Mouse (Mus musculus): ENCODE measurements around the gene 1110059E24Rik.
"Not testable (repeated sequence)": the region's sequence is repeated elsewhere in the genome, so short reads cannot be mapped to it uniquely, and the experiment has no call there.

DNA sequence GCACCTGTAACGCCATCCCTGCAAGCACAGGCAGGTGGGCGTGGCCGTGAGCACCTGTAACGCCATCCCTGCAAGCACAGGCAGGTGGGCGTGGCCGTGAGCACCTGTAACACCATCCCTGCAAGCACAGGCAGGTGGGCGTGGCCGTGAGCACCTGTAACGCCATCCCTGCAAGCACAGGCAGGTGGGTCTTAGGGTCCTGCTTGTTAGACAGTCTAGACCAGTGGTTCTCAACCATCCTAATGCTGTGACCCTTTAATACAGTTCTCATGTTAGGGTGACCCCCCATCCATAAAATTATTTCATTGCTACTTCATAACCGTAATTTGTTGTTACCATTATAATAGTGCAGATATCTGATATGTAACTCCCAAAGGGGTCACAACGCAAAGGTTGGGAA is 24.3 kb downstream of the 1110059E24Rik start:
- TF ChIP-seq CTCF (IDR thresholded peaks at IDR 0.05; ENCODE audit: borderline replicate concordance, control insufficient read depth, extremely low read depth, insufficient read depth, low read length, poor library complexity); POLR2A (IDR thresholded peaks at IDR 0.05; ENCODE audit: control insufficient read depth, extremely low read depth, insufficient read depth, low read length, poor library complexity): not testable (repeated sequence)

Measured in thymus, adult 2 months (tissue).